Mouse (Mus musculus) T-cell, adult 2 months (primary cell): ENCODE data around the gene Gpc1.
A peak's percentile ranks its signal among the peaks of the same experiment; 100 is the strongest.

Experiments used
- DNase-seq: peaks from one replicate; pipeline ENCODE4 v3.0.0; 2022; ENCODE audit warnings: low spot score

Gene Gpc1

GRCm38 (mm10) chr1:92831188-92832001 is at the start of gene Gpc1:
Gene Gpc1 (plus strand): TSS chr1:92831645.
- peak; percentile 74 for DNase-seq

DNA sequence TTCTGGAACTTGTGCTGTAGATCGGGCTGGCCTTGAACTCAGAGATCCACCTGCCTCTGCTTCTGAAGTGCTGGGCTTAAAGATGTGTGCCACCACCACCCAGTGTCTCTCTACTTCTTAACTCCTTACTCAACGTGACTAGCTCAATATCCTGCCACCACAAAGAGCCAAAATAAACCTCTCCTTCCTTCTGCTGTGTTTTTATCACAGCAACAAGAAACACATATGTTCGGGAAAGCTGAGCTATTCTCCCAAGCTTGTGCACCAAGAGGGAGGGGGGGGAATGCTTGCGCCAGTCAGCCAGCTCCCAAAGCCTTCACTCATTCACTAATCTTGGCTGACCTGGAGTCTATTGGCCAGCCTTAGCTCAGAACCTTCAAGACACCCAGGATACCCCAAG is 49.6 kb upstream of the Gpc1 start:
- no peak for DNase-seq

DNA sequence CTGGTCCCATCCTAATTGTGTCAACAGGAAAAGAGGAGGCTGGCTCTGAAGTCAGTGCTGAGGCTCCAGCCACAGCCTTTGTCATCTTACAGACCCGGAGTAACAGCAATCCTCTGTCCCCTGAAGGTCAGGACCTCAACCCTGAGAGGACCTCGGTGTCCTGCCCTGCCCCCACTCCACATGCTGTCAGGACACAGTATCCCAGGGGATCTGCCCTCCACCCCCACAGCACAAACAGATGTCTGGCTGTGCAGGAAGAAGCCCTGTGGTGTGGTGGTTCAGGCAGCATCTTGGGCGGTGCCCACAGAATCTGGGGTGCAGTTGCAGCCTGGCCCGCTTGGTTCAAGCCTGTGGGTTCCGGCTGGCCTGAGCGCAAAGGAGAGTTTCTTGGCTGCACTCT is 48.9 kb upstream of the Gpc1 start:
- no peak for DNase-seq

- DNase-seq, result no peak
These were observed 44.2 kb upstream of the Gpc1 start for GRCm38 (mm10) chr1:92787221-92787620.

DNA sequence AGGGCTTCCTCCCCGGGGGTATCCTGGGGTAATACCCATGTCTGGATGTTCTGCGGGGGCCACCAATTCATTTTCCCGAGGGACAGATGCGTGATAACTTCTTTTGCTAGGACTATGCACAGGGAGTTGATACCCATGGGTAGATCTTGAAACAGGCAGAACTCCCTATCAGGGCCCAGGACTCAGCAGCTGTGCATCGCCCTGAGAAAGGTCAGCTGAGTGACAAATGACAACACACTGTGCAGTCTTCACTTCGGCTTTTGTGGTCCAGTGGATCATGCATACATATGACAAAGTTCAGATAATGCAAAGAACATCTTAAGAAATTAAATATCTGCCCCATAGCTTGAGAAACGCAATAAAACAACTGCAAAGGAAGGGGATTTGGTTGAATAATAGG is 43.4 kb upstream of the Gpc1 start:
- DNase-seq, result no peak

GRCm38 (mm10) chr1:92790628-92791027 is 40.8 kb upstream of the Gpc1 start:
- DNase-seq, result no peak

DNA sequence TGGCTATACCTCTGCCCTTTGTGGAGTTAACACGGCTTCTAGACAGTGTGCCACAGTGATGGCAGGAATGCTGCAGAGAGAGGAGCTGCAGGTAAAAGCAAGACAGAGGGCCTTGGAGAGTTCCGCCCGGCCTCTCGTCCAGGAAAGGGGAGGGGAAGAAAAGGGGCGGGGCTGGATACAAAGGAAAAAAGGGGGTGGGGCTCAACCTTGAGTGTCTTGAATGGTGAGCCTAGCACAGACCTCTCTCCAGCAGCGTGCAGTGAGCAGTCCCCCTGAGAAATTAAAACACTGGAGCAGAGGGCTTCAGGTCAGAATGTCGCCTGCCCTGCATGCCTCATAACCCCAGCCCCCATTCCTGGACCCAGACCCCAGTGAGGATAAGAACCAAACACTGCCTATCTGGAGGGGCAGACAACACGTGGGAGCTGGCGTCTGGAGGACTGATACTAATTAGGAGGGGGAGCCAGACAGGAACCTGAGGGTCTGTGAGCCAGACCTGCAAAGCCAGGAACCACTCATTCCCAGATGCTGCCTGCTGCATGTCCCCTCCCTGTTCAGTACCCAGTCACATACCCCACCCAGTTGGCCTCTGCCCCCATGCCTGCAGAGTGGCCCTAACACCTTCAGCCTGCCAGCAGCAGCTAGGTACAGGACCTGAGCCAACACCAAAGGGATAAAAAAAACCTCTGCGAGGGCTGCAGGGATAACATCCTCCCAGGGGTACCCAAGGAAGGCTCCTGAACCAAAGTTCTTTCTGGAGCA is 40.2 kb upstream of the Gpc1 start:
- no peak for DNase-seq

DNA sequence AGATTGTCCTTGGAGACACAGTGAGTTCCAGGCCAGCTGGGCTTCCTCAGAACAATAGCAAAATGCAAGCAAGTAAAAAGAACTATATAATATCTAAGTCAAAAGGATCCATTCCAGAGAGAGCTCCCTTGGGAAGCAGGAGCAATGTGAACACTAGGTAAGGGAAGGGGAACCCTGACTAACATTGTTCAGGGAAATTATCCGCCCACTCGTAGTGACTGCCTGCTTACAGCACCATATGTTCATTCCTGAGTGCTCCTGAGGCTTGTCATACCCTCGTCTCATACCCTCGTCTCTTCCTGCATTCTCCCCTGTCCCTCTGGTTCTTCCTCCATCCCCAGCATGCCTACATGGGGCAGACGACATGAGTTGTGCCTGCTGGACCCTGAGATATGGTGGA is 37.7 kb upstream of the Gpc1 start:
- DNase-seq, result no peak

GRCm38 (mm10) chr1:92798425-92798824 is 33.0 kb upstream of the Gpc1 start:
- no peak for DNase-seq

- no peak for DNase-seq
These were observed 31.8 kb upstream of the Gpc1 start for GRCm38 (mm10) chr1:92799653-92800052.

GRCm38 (mm10) chr1:92802362-92802761 is 29.1 kb upstream of the Gpc1 start:
- DNase-seq, result no peak

GRCm38 (mm10) chr1:92803376-92803775 is 28.1 kb upstream of the Gpc1 start:
- DNase-seq, result no peak

DNA sequence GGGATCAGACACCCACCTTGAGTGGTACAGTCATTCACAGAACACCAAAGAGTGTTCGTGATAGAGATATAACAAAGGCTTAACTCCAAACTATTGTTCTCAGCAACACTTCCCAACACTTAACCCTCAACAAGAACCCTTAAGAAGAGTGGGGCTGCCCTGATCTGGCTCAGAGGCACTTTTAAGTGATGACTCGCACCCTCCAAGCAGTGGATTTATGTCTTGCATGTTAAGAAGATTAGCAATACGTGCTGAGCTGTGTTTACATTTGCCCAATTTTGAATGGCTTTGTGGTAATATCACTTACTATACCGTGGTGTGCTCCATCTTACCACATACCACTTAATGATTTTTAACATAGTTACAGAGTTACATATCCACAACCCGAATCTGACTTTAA is 26.3 kb upstream of the Gpc1 start:
- DNase-seq, result no peak

GRCm38 (mm10) chr1:92805836-92806235 is 25.6 kb upstream of the Gpc1 start:
- no peak for DNase-seq

DNA sequence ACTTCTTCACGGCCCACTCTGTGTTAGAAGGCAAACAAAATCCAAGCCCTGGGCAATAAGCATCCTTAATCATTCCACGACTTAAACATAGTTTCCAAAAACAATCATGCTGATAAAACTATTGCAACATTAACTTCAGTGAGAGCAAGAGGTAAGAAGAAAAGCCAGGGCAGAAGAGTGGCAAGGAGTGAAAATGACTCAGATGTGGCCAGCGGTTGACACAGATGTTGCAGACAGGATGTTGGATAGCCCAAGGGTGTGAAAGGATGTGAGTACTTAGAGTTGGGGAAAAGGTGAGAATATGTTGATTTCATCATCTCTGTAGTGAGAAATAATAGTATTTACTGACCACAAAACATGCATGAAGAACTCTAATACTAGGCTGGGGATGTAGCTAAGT is 24.7 kb upstream of the Gpc1 start:
- DNase-seq, result no peak

- no peak for DNase-seq
These were observed 21.8 kb upstream of the Gpc1 start for GRCm38 (mm10) chr1:92809621-92810020.

DNA sequence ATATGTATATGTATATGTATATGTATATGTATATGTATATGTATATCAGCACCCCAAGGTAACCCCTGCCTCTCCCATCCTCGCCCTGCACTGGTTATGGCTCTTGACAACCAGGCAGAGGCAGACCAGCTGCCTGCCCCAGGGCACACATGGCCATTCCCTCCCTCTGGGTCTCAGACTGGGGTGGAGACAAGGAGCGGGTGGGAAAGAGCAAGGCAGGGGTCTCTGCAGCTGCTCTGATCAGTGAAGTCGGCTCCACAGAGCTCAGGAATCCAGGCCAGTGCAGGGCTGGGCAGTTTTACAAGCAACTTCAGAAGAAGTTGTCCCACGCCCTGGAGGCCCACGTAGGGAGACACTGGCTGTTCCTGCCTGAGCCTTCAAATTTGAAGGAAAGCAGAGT is 17.1 kb upstream of the Gpc1 start:
- no peak for DNase-seq

DNA sequence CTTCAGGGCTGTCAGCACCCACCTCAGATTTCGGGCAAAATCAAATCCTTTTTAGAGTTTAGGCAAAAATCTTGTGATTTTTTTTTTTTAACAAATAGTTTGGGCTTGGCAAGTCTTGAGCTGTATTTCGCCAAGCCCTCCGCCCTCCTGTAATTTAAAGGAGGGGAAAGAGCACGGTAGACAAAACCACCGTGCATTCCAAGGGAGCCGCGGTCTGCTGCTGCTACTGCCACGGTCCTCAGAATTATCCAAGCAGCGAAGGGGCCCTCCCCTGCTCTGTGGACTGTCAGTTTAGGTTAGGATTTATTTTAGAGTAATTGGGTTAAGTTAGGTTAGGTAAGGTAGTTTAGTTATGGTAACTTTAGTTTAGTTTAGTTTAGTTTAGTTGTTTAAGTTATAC is 16.3 kb upstream of the Gpc1 start:
- no peak for DNase-seq

DNA sequence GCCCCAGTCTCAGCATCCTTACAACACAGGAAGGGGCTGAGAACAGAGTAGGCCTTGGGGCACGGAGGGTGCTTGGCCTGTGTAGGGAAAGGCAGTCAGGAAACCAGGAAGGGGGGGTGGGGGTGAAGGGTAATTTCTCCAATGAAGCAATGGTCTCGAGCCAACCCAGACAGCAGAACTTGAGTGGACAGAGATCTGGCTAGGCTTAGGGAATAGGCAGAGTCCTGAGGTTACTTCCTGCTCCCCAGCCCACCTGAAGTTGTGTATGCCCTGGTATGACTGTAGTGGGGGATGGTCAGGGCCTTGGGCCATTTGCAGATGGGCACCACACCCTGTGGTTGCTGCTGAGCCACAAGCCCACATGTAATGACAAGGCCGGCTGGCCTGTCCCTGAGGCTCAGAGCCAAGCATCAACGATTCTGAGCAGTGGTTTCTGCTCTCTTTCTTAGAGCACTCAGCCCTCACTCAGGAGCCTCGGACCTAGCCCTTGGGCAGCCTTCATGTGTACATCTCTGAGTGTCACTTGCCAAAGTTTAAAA is 15.6 kb upstream of the Gpc1 start:
- no peak for DNase-seq

GRCm38 (mm10) chr1:92830626-92831187 is 738 bp upstream of the Gpc1 start:
- DNase-seq, result no peak

DNA sequence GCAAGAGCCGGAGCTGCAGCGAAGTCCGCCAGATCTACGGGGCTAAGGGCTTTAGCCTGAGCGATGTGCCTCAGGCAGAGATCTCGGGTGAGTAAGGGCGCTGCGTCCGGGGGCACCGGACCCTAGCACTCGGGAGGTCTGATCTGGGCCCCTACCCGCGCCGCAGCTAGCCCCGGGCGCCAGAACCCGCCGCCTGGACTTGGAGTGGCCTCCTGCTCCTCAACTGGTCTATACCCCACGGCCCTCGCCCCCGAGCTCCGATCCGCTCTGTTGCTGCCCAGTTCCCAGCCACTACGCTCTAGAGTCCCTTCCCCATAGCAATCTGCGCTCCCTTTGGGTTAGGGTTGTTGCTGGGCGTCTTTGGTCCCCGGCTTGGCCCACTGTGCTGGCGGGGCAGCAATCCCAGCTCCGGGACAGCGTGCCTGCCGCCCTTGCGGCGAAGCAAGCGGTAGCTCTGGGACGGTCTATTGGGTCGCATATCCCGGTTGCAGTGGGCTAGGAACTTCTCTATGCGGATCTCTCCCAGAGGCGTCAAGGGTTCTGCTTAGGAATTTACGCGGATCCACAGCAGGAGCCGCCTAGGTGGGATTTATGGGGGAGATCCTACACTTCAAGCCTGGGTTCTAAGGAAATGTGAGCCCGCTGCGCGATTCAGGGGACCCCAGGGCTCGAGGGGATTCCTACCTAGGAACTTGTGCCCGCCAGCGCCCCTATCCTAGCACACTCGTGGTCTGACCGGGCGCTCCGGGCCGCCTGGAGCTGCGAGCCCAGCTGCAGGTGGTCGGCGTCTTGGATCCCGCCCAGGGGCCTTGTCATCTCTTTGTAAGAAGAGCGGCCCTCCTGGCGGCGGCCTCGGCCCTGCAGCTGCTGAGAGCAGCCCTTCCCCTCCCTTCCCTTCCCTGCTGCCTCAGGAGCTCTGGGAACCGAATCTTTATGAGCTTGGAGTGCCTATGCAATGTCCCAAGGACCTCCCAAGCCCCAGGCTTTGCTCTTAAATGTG is 866 bp downstream of the Gpc1 start:
- DNase-seq, result no peak
